Mouse (Mus musculus) forebrain, postnatal 0 days (tissue): Measurements from ENCODE around the gene Slc16a11. TPM values are rescaled to one million over a fixed set of nuclear protein-coding genes. Genes with fewer than 3 reads are reported as not detected.

Experiments
- ATAC-seq: fragments of 200-750 bp; cut with Nextera tagmentation; 2 replicates; pipeline ENCODE4 v1.8.0; 2017; ENCODE audit warnings: mild to moderate bottlenecking, moderate library complexity
- DNase-seq: peaks from one replicate; pipeline ENCODE4 v3.0.0-alpha.2; 2015
- H3K27ac ChIP-seq: fragments of 300-500 bp; sonication (generic); 2 replicates; pipeline ENCODE4 v1.5.1; 2014; ENCODE audit warnings: low read depth, mild to moderate bottlenecking, antibody characterized with exemption, low read length, moderate library complexity, mixed read lengths
- H3K27me3 ChIP-seq: fragments of 300-500 bp; sonication (generic); 2 replicates; pipeline ENCODE4 v1.6.1; 2014; ENCODE audit warnings: mild to moderate bottlenecking, low read length, mixed read lengths; ENCODE audit not compliant: insufficient read depth
- H3K36me3 ChIP-seq: fragments of 300-500 bp; sonication (generic); 2 replicates; pipeline ENCODE4 v1.6.1; 2014; ENCODE audit warnings: mild to moderate bottlenecking, moderate library complexity; ENCODE audit not compliant: insufficient read depth
- H3K4me1 ChIP-seq: fragments of 300-500 bp; sonication (generic); 2 replicates; pipeline ENCODE4 v1.6.1; 2014; ENCODE audit warnings: antibody characterized with exemption; ENCODE audit not compliant: insufficient read depth
- H3K4me2 ChIP-seq: fragments of 300-500 bp; sonication (generic); 2 replicates; pipeline ENCODE4 v1.6.1; 2014; ENCODE audit warnings: low read depth, mild to moderate bottlenecking, moderate library complexity
- H3K4me3 ChIP-seq: fragments of 300-500 bp; sonication (generic); 2 replicates; pipeline ENCODE4 v1.5.1; 2014; ENCODE audit warnings: low read depth, low read length, mixed read lengths
- H3K9ac ChIP-seq: fragments of 300-500 bp; sonication (generic); 2 replicates; pipeline ENCODE4 v1.6.1; 2014; ENCODE audit warnings: mild to moderate bottlenecking
- H3K9me3 ChIP-seq: fragments of 300-500 bp; sonication (generic); 2 replicates; pipeline ENCODE4 v1.6.1; 2016; ENCODE audit warnings: low read length
- CTCF ChIP-seq: sonication (generic); IDR thresholded peaks from 2 replicates; pipeline ENCODE4 v1.5.1; 2016; ENCODE audit warnings: antibody characterized with exemption, control low read depth, low read depth
- WGBS: fragments of 180-500 bp; shearing (Covaris S2); extraction: QIAGEN DNeasy Blood & Tissue Kit; methylation state at CpG from one replicate; pipeline ENCODE4 v1.1.7; 2014; 5-methylcytosine and 5-hydroxymethylcytosine counted together
- polyA plus RNA-seq: library from polyadenylated mRNA; unstranded; fragments of >200 nt; fragmentation: Nextera tagmentation; extraction: Ambion mirVana; gene quantifications from 2 replicates; pipeline ENCODE4 v1.2.1, GENCODE M21; 2015
- total RNA-seq: library from RNA; depleted of rRNA; stranded (reverse); fragments of >200 nt; gene quantifications from 2 replicates; pipeline ENCODE4 v1.2.3, GENCODE M21; 2014

Gene Slc16a11
- total and polyA plus RNA-seq, 2 experiments from 2014 or later: 13.1 to 19.7 TPM

GRCm38 (mm10) chr11:70172298-70172697 lies 40.3 kb upstream of the Slc16a11 start:
- H3K4me1 ChIP-seq: no peaks in the 10 kb centered on the region
- TF ChIP-seq CTCF: no peak

DNA sequence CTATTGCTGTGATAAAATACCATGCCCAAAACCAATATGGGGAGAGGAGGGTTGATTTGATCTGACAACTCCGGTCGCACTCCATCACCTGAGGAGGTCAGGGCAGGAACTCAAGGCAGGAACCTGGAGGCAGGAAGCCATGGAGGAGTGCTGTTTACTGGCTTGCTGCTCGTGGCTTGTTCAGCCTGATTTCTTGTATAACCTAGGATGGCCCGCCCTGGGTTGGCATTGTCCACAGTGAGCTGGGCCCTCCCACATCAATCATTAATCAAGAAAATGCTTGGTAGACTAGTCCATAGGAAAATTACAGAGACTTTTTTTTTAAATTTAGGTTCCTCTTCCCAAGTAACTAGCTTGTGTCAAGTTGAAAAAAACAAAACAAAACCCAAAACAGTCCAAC lies 38.1 kb upstream of the Slc16a11 start:
- WGBS: 91% methylated on average over 4 of the region's 4 CpGs
- Histone ChIP-seq H3K4me3 (no peak overlapping the region), H3K9me3 (no peaks in the 10 kb centered on the region)

More at GRCm38 (mm10) chr11:70172298-70172697, 40.3 kb upstream of the Slc16a11 start:
- no peak for ATAC-seq
- no peaks in the 10 kb centered on the region for H3K9me3 ChIP-seq
- no peaks in the 10 kb centered on the region for H3K36me3 ChIP-seq
- DNase-seq: no peak
- H3K4me2 ChIP-seq: no peak overlapping the region
- H3K4me3 ChIP-seq: no peak overlapping the region
- no peaks in the 10 kb centered on the region for H3K27me3 ChIP-seq
- no peak overlapping the region for H3K27ac ChIP-seq
- 60% methylated on average over 5 of the region's 5 CpGs for WGBS
- H3K9ac ChIP-seq: no peak overlapping the region

DNA sequence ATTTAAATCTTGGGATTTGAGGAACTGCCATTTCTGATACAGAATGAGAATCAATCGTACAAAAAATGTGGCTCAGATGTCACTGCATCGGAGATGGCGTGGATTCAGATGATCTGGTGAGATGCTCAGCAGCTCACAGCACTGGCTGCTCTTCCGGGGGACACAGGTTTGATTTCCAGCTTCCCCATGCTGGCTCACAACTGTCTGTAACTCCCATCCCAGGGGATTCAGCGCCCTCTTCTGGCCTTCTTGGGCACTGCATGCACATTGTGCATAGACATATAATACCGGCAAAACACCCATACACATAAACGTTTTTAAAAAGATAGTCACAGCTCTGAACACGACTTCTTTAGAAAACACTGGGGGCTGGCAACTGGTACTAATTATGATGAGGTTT lies 34.9 kb upstream of the Slc16a11 start:
- 75% methylated on average over 8 of the region's 8 CpGs for WGBS
- DNase-seq: no peak
- no peak overlapping the region for H3K4me2 ChIP-seq

More for the DNA sequence above, 38.1 kb upstream of the Slc16a11 start:
- Histone ChIP-seq H3K4me2 (no peak overlapping the region), H3K4me1 (no peaks in the 10 kb centered on the region), H3K9ac (no peak overlapping the region), H3K27me3 (no peaks in the 10 kb centered on the region), H3K27ac (no peak overlapping the region), H3K36me3 (no peaks in the 10 kb centered on the region)
- ATAC-seq (no peak), DNase-seq (no peak)
- no peak for TF ChIP-seq CTCF

GRCm38 (mm10) chr11:70178311-70178710 lies 34.2 kb upstream of the Slc16a11 start:
- Histone ChIP-seq H3K4me1 (no peaks in the 10 kb centered on the region), H3K4me3 (no peak overlapping the region), H3K36me3 (no peaks in the 10 kb centered on the region), H3K9ac (no peak overlapping the region), H3K27me3 (no peaks in the 10 kb centered on the region), H3K9me3 (no peaks in the 10 kb centered on the region), H3K27ac (no peak overlapping the region), H3K4me2 (no peak overlapping the region)
- WGBS: 85% methylated on average over 11 of the region's 11 CpGs
- ATAC-seq (no peak), DNase-seq (no peak)
- TF ChIP-seq CTCF: no peak

More for the DNA sequence above, 34.9 kb upstream of the Slc16a11 start:
- Histone ChIP-seq H3K4me3 (no peak overlapping the region), H3K27me3 (no peaks in the 10 kb centered on the region), H3K27ac (no peak overlapping the region), H3K36me3 (no peaks in the 10 kb centered on the region), H3K9me3 (no peaks in the 10 kb centered on the region), H3K9ac (no peak overlapping the region), H3K4me1 (no peaks in the 10 kb centered on the region)
- TF ChIP-seq CTCF: peak; percentile 40
- ATAC-seq: no peak

DNA sequence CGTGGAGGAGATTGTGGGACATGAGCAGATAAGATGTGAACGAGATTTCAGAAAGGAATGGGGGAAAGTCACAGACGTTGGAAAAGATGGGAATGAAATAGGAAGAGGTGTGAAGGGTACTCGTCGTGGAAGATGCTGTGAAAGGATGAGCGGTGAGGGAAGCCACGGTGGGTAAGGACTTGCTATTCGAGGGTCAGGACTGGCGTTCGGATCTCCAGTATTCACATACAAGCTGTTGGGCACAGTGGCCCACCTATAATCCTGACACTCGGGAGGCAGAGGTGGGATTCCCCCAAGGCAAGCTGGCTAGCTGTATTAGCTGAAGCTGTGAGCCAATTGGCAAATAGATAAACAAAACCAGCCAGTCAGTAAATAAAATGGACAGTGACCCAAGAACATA lies 33.8 kb upstream of the Slc16a11 start:
- no peak for TF ChIP-seq CTCF
- Histone ChIP-seq H3K4me1 (no peaks in the 10 kb centered on the region), H3K4me2 (no peak overlapping the region), H3K27ac (no peak overlapping the region), H3K36me3 (no peaks in the 10 kb centered on the region), H3K9ac (no peak overlapping the region), H3K9me3 (no peaks in the 10 kb centered on the region), H3K27me3 (no peaks in the 10 kb centered on the region), H3K4me3 (no peak overlapping the region)
- DNase-seq (no peak), ATAC-seq (no peak)
- WGBS: 81% methylated on average over 11 of the region's 11 CpGs

DNA sequence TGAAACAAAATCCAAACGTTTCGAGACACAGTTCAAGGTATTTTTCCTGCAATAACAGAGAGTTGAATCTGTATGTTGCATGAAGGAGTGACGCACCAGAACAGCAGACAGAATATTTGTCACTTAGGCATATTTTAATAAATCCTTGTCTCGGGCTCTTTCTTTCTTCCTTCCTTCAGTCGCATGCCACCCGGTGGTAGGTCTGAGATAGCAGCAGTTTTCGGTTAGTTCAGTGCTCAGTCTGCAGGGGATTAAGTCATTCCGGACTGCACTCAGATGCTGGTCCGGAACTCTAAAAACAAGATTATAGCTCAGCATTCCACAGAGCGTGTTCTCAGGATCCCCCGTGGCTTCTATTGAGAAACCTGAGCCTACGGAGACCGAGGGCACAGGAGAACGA lies 33.2 kb upstream of the Slc16a11 start:
- WGBS: 28% methylated on average over 14 of the region's 14 CpGs
- peak; percentile 66 for TF ChIP-seq CTCF
- H3K4me3 ChIP-seq: no peak overlapping the region
- no peaks in the 10 kb centered on the region for H3K4me1 ChIP-seq
- no peaks in the 10 kb centered on the region for H3K36me3 ChIP-seq
- no peaks in the 10 kb centered on the region for H3K9me3 ChIP-seq
- no peak overlapping the region for H3K9ac ChIP-seq
- no peak overlapping the region for H3K4me2 ChIP-seq
- no peaks in the 10 kb centered on the region for H3K27me3 ChIP-seq
- peak; percentile 48; the same call in 1 of the 2 replicates for ATAC-seq
- DNase-seq: peak; percentile 66
- H3K27ac ChIP-seq: no peak overlapping the region

DNA sequence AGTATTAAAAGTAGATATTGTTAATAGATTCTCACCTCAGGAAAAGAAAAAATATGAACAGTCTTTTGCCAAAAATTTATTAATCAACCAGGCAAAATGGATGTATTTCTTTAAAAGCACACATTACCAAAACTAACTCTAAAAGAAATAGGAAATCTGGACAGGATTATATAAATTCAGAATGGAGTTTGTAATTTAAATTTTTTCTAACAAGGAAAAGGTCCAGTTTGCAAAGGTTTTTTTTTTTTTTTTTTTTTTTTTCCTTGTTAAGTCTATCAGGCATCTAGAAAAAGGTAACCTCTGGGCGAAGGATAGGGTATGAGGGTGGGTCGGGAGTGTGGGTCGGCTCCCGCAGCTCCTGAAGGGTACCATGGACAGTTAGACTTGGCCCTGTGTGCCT lies 32.1 kb upstream of the Slc16a11 start:
- ATAC-seq (no peak), DNase-seq (no peak)
- WGBS: 89% methylated on average over 4 of the region's 4 CpGs
- no peak overlapping the region for H3K9ac ChIP-seq
- no peak for TF ChIP-seq CTCF
- no peaks in the 10 kb centered on the region for H3K9me3 ChIP-seq
- H3K36me3 ChIP-seq: no peaks in the 10 kb centered on the region
- H3K27me3 ChIP-seq: no peaks in the 10 kb centered on the region
- H3K4me3 ChIP-seq: no peak overlapping the region
- H3K4me1 ChIP-seq: no peaks in the 10 kb centered on the region
- no peak overlapping the region for H3K27ac ChIP-seq
- H3K4me2 ChIP-seq: no peak overlapping the region

DNA sequence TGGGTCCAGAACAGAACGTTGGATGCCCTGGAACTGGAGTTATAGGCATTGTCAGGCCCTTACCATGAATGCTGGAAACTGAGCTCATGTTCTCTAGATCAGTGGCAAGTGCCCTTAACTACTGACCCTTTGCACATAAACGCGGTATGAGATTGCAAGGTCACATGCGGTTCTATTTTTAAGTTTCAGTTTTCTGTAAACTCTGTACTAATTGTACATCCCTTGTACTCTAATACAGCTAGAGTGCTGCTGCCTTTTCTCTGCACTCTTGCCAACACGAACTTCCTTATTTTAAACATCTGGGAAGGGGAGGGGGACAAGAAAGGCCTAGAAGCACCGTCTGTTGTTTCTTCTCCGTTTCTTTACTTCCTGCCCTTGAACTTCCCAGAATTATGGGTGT lies 27.4 kb upstream of the Slc16a11 start:
- ATAC-seq: no peak

More for the DNA sequence above, 27.4 kb upstream of the Slc16a11 start:
- WGBS: 82% methylated on average over 7 of the region's 7 CpGs
- no peak overlapping the region for H3K4me3 ChIP-seq
- H3K36me3 ChIP-seq: no peaks in the 10 kb centered on the region
- no peak overlapping the region for H3K9ac ChIP-seq
- no peak for TF ChIP-seq CTCF
- no peak overlapping the region for H3K27ac ChIP-seq
- H3K4me2 ChIP-seq: no peak overlapping the region
- no peak for DNase-seq
- no peaks in the 10 kb centered on the region for H3K9me3 ChIP-seq
- no peaks in the 10 kb centered on the region for H3K4me1 ChIP-seq
- no peaks in the 10 kb centered on the region for H3K27me3 ChIP-seq
